ENCODE assay signal across 8 mouse cellular contexts in genomic region chr13:41634401-41634818, GRCm38 (mm10). TPM values are rescaled to one million over a fixed set of nuclear protein-coding genes. Genes with fewer than 3 reads are reported as not detected.
DNase-seq lines count a peak whose midpoint lies in the region; ATAC-seq and TF ChIP-seq lines count a peak whose summit lies in the region.

No protein-coding gene starts in this region.

- TF ChIP-seq POLR2A in olfactory bulb, adult 2 months (IDR thresholded peaks at IDR 0.05; ENCODE audit: insufficient read depth, low read depth, low read length): no peak

- no peaks in the 10 kb centered on the region for H3K27me3 ChIP-seq in embryonic facial prominence, embryonic 14.5 days (replicated peaks; ENCODE audit: control insufficient read depth, insufficient read depth, low read length)
- no peaks in the 10 kb centered on the region for H3K27me3 ChIP-seq in heart, embryonic 10.5 days (ENCODE audit: insufficient read depth, poor library complexity, severe bottlenecking)

- no peak overlapping the region for H3K27ac ChIP-seq in embryonic facial prominence, embryonic 14.5 days (replicated peaks; ENCODE audit: low read depth, low read length)
- H3K27ac ChIP-seq in heart, embryonic 10.5 days: no peak overlapping the region
- no peak overlapping the region for H3K27ac ChIP-seq in olfactory bulb, adult 2 months (ENCODE audit: insufficient read depth, low read depth, low read length)

- no peak overlapping the region for H3K4me3 ChIP-seq in embryonic facial prominence, embryonic 14.5 days (ENCODE audit: low read depth, low read length)
- no peak overlapping the region for H3K4me3 ChIP-seq in heart, embryonic 10.5 days
- H3K4me3 ChIP-seq in olfactory bulb, adult 2 months (ENCODE audit: insufficient read depth, low read depth, low read length): no peak overlapping the region

- ATAC-seq in embryonic facial prominence, embryonic 14.5 days (ENCODE audit: low read depth): peak; percentile 82; the same call in 1 of the 2 replicates

- no peaks in the 10 kb centered on the region for H3K4me1 ChIP-seq in embryonic facial prominence, embryonic 14.5 days (ENCODE audit: control insufficient read depth, insufficient read depth, low read length)
- H3K4me1 ChIP-seq in heart, embryonic 10.5 days: peaks cover 3% of the 10 kb centered on the region; the same call in 1 of the 2 replicates
- peaks cover 6% of the 10 kb centered on the region; the same call in 1 of the 2 replicates for H3K4me1 ChIP-seq in olfactory bulb, adult 2 months (ENCODE audit: control insufficient read depth, insufficient read depth, low read length)

- H3K4me2 ChIP-seq in embryonic facial prominence, embryonic 14.5 days (ENCODE audit: low read depth, low read length): no peak overlapping the region

- no peak overlapping the region for H3K9ac ChIP-seq in embryonic facial prominence, embryonic 14.5 days (ENCODE audit: low read depth, low read length)

- no peaks in the 10 kb centered on the region for H3K36me3 ChIP-seq in embryonic facial prominence, embryonic 14.5 days (ENCODE audit: control insufficient read depth, insufficient read depth, low read length)
- no peaks in the 10 kb centered on the region for H3K36me3 ChIP-seq in heart, embryonic 10.5 days

- DNase-seq in CD8-positive naive resting alpha-beta T cell, adult 2 months (ENCODE audit: low read depth in 2 of 2, low spot score in 2 of 2): peak; percentile 42 to 67
- peak; percentile 73 to 78 for DNase-seq in adrenal gland, postnatal 36 days
- DNase-seq in embryonic facial prominence, embryonic 14.5 days (ENCODE audit: low spot score): peak; percentile 59
- DNase-seq in heart, embryonic 10.5 days (ENCODE audit: low spot score): peak; percentile 86
- DNase-seq in kidney, postnatal 14 days: peak; percentile 80
- peak; percentile 76 to 77 for DNase-seq in lung, adult 18-20 months
- DNase-seq in thymus, postnatal 10 days (ENCODE audit: low spot score in 2 of 2): peak; percentile 37 to 78

- 18% methylated on average over 13 of the region's 13 CpGs for WGBS in embryonic facial prominence, embryonic 14.5 days
- WGBS in heart, embryonic 10.5 days: 23% methylated on average over 13 of the region's 13 CpGs
- WGBS in olfactory bulb, adult 2 months: 31% methylated on average over 13 of the region's 13 CpGs

- H3K9me3 ChIP-seq in embryonic facial prominence, embryonic 14.5 days (ENCODE audit: control insufficient read depth, low read length): no peaks in the 10 kb centered on the region
- H3K9me3 ChIP-seq in heart, embryonic 10.5 days: no peaks in the 10 kb centered on the region

- peak; percentile 81 for TF ChIP-seq CTCF in olfactory bulb, adult 2 months (IDR thresholded peaks at IDR 0.05; ENCODE audit: insufficient read depth, low read depth, low read length)

RNA-seq across cellular contexts. Expression of gene Tmem170b, which starts 28.7 kb away (rescaled TPM):
- total RNA-seq in adrenal gland, postnatal 36 days (2021): 10 to 100 TPM; 23.0 to 29.0 TPM
- 14.9 and 15.8 TPM in 2 replicates for polyA plus RNA-seq in embryonic facial prominence, embryonic 14.5 days (2014; fragmentation: Nextera tagmentation; extraction: Ambion mirVana)
- 11.5 and 15.5 TPM in 2 replicates for polyA plus RNA-seq in heart, embryonic 10.5 days (2016; fragmentation: Nextera tagmentation; extraction: Ambion mirVana)
- polyA plus RNA-seq in olfactory bulb, adult 2 months (2012; ENCODE audit: insufficient read depth, insufficient read length, low replicate concordance, missing spikeins): not detected in 2 replicates
